Mouse (Mus musculus): ENCODE results near the gene Neto2. TPM values are rescaled to one million over a fixed set of nuclear protein-coding genes. Genes with fewer than 3 reads are reported as not detected.
"Not testable (repeated sequence)": the region's sequence is repeated elsewhere in the genome, so short reads cannot be mapped to it uniquely, and the experiment has no call there.

Gene Neto2
- total and polyA plus RNA-seq, 3 experiments, result not detected

DNA sequence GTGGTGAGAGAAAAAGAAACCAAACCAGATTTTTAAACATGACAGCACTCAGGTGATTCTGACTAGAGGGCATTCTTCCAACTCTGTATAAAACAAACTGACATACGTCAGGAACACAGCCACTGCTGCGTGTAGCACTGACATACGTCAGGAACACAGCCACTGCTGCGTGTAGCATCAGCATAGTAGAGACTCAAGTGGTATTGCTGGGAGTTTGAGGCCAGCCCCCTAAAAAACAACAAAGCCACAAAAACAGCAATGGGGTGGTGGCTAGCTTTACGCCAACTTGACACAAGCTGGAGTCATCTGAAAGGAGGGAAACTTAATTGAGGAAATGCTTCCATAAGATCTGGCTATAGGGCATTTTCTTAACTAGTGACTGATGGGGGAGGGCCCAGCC lies 77.5 kb downstream of the Neto2 start:
- dilution Hi-C loops (cut with MboI; ENCODE audit: extremely low pct_ligation_motif_present, extremely low pct_unique_long_range_greater_than_20kb, low sequenced_read_pairs) (no loop called here), in situ Hi-C loops (cut with MboI; ENCODE audit: low pct_ligation_motif_present, low pct_unique_long_range_greater_than_20kb, low sequenced_read_pairs) (no loop called here)
- H3K36me3 ChIP-seq (replicated peaks in 1 of 2; ENCODE audit: control insufficient read depth in 1 of 2, insufficient read depth in 1 of 2, low read length in 1 of 2), result no peaks in the 10 kb centered on the region
- DNase-seq (ENCODE audit: extremely low read depth), result no peak
- peaks cover 0 to 5% of the 10 kb centered on the region in 2 experiments; a peak in 1 of 4 replicates for H3K4me1 ChIP-seq (ENCODE audit: control insufficient read depth in 1 of 2, insufficient read depth in 2 of 2)
- no peaks in the 10 kb centered on the region for H3K27me3 ChIP-seq (replicated peaks)
- no peaks in the 10 kb centered on the region for H3K79me2 ChIP-seq (replicated peaks; ENCODE audit: control insufficient read depth, extremely low read depth, insufficient read depth, poor library complexity, severe bottlenecking)
- no peaks in the 10 kb centered on the region for H3K9me3 ChIP-seq (replicated peaks; ENCODE audit: low read length)
- H3K4me2 ChIP-seq (ENCODE audit: insufficient read depth, low read depth, poor library complexity, severe bottlenecking), result no peak overlapping the region
- TF ChIP-seq PAX5 (IDR thresholded peaks at IDR 0.05; ENCODE audit: low read length), result no peak
- no peak for TF ChIP-seq CTCF (conservative IDR thresholded peaks at IDR 0.05 in 1 of 2, IDR thresholded peaks at IDR 0.05 in 1 of 2; ENCODE audit: low read depth in 2 of 2, low read length in 2 of 2)
- no peak for TF ChIP-seq IRF4 (IDR thresholded peaks at IDR 0.05; ENCODE audit: low read depth, low read length)
- TF ChIP-seq POLR2AphosphoS2 (IDR thresholded peaks at IDR 0.05; ENCODE audit: low read depth, low read length), result no peak
- no peak overlapping the region for H3K27ac ChIP-seq (ENCODE audit: insufficient read depth, low read depth)
- H3K4me3 ChIP-seq (replicated peaks in 1 of 3; ENCODE audit: low read depth in 2 of 3, low read length in 2 of 3, poor library complexity in 1 of 3), result no peak overlapping the region
- H3K9ac ChIP-seq (ENCODE audit: insufficient read depth, low read depth), result no peak overlapping the region

DNA sequence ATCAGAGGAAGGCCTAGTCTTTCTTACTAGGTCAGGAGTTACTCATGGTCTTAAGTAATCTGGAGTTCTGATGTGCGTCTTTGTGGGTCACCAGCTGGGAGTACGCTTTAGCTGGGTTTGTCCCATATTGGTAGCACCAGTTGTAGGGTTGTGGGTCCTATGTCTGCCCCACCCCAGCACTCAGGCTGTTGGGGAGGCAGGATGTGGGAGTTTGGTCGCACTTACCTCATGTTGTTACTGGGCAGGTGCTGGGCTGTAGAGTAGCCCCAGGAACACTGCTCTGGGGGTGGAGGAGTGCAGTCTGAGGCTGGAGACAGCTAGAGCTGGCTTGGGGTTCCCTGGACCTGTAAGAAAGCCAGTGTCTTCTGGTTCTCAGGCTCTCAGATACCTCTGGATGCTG lies 81.9 kb downstream of the Neto2 start:
- TF ChIP-seq TCF12 (IDR thresholded peaks at IDR 0.05; ENCODE audit: low read depth, low read length), result no peak
- no peaks in the 10 kb centered on the region for H3K27me3 ChIP-seq (replicated peaks)
- H3K4me2 ChIP-seq (ENCODE audit: insufficient read depth, low read depth, poor library complexity, severe bottlenecking), result no peak overlapping the region
- no peak overlapping the region for H3K27ac ChIP-seq (ENCODE audit: insufficient read depth, low read depth)
- no peaks in the 10 kb centered on the region for H3K79me2 ChIP-seq (replicated peaks; ENCODE audit: control insufficient read depth, extremely low read depth, insufficient read depth, poor library complexity, severe bottlenecking)
- H3K4me3 ChIP-seq (replicated peaks in 1 of 3; ENCODE audit: low read depth in 2 of 3, low read length in 2 of 3, poor library complexity in 1 of 3), result no peak overlapping the region
- H3K9ac ChIP-seq (ENCODE audit: insufficient read depth, low read depth), result no peak overlapping the region
- H3K9me3 ChIP-seq (replicated peaks; ENCODE audit: low read length), result peaks cover 7% of the 10 kb centered on the region
- dilution Hi-C loops (cut with MboI; ENCODE audit: extremely low pct_ligation_motif_present, extremely low pct_unique_long_range_greater_than_20kb, low sequenced_read_pairs), result no loop called here
- peaks cover 0 to 6% of the 10 kb centered on the region in 2 experiments; a peak in 1 of 4 replicates for H3K4me1 ChIP-seq (ENCODE audit: control insufficient read depth in 1 of 2, insufficient read depth in 2 of 2)
- no peaks in the 10 kb centered on the region for H3K36me3 ChIP-seq (replicated peaks in 1 of 2; ENCODE audit: control insufficient read depth in 1 of 2, insufficient read depth in 1 of 2, low read length in 1 of 2)
- in situ Hi-C loops (cut with MboI; ENCODE audit: low pct_ligation_motif_present, low pct_unique_long_range_greater_than_20kb, low sequenced_read_pairs), result no loop called here
- no peak for DNase-seq (ENCODE audit: extremely low read depth)

DNA sequence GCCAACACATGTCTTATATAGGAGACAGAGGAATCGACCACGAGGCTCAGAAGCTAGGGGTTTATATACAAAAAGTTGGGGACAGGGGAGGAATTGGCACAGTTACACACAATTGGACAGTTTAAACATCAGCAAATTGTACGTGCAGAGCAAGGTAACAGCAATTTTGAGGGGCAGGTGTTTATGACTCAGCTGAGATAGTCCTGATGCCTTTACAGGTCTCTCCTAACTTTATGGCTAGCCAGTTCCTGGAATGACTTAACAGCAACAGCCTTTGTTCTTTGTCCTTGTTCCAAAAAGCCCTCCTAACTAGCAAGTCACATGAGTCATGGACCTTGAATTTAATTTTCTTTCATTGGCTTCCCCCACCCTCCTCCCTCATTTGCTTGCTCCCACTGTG lies 83.6 kb downstream of the Neto2 start:
- H3K4me1 ChIP-seq (ENCODE audit: control insufficient read depth in 1 of 2, insufficient read depth in 2 of 2); DNase-seq (ENCODE audit: extremely low read depth); H3K79me2 ChIP-seq (replicated peaks; ENCODE audit: control insufficient read depth, extremely low read depth, insufficient read depth, poor library complexity, severe bottlenecking); H3K27me3 ChIP-seq (replicated peaks); H3K27ac ChIP-seq (ENCODE audit: insufficient read depth, low read depth); H3K9ac ChIP-seq (ENCODE audit: insufficient read depth, low read depth); dilution Hi-C loops (cut with MboI; ENCODE audit: extremely low pct_ligation_motif_present, extremely low pct_unique_long_range_greater_than_20kb, low sequenced_read_pairs); H3K4me3 ChIP-seq (replicated peaks in 1 of 3; ENCODE audit: low read depth in 2 of 3, low read length in 2 of 3, poor library complexity in 1 of 3); in situ Hi-C loops (cut with MboI; ENCODE audit: low pct_ligation_motif_present, low pct_unique_long_range_greater_than_20kb, low sequenced_read_pairs); H3K36me3 ChIP-seq (replicated peaks in 1 of 2; ENCODE audit: control insufficient read depth in 1 of 2, insufficient read depth in 1 of 2, low read length in 1 of 2); H3K4me2 ChIP-seq (ENCODE audit: insufficient read depth, low read depth, poor library complexity, severe bottlenecking); H3K9me3 ChIP-seq (replicated peaks; ENCODE audit: low read length): not testable (repeated sequence)

DNA sequence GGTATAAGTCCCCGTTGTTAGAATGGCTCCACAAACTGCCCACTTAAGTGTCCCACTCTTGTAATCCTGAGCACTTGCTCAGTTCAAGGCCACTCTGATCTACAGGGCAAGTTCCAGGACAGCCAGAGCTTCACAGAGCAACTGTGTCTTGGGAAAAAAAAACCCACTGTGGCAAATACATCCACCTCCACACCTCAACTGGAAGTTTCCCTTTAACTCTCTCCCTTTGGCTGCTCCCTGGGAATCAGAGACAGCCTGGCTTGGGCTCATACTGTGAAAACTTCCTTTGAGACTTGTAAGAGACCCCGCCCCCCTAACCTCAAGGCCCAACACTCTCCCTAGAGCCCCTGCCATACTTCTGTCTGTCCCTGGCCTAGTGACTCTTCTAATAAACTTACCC lies 91.9 kb downstream of the Neto2 start:
- dilution Hi-C loops (cut with MboI; ENCODE audit: extremely low pct_ligation_motif_present, extremely low pct_unique_long_range_greater_than_20kb, low sequenced_read_pairs) (no loop called here), in situ Hi-C loops (cut with MboI; ENCODE audit: low pct_ligation_motif_present, low pct_unique_long_range_greater_than_20kb, low sequenced_read_pairs) (no loop called here)
- H3K79me2 ChIP-seq (replicated peaks; ENCODE audit: control insufficient read depth, extremely low read depth, insufficient read depth, poor library complexity, severe bottlenecking), result no peaks in the 10 kb centered on the region
- H3K9ac ChIP-seq (ENCODE audit: insufficient read depth, low read depth), result no peak overlapping the region
- H3K4me1 ChIP-seq (ENCODE audit: control insufficient read depth in 1 of 2, insufficient read depth in 2 of 2), result peaks cover 0 to 10% of the 10 kb centered on the region in 2 experiments; a peak in 2 of 4 replicates
- no peak overlapping the region for H3K4me3 ChIP-seq (replicated peaks in 1 of 3; ENCODE audit: low read depth in 2 of 3, low read length in 2 of 3, poor library complexity in 1 of 3)
- no peaks in the 10 kb centered on the region for H3K36me3 ChIP-seq (replicated peaks in 1 of 2; ENCODE audit: control insufficient read depth in 1 of 2, insufficient read depth in 1 of 2, low read length in 1 of 2)
- no peak overlapping the region for H3K27ac ChIP-seq (ENCODE audit: insufficient read depth, low read depth)
- no peak overlapping the region for H3K4me2 ChIP-seq (ENCODE audit: insufficient read depth, low read depth, poor library complexity, severe bottlenecking)
- DNase-seq (ENCODE audit: extremely low read depth), result no peak
- H3K27me3 ChIP-seq (replicated peaks), result no peaks in the 10 kb centered on the region
- TF ChIP-seq PAX5 (IDR thresholded peaks at IDR 0.05; ENCODE audit: low read length) (no peak), MAX (IDR thresholded peaks at IDR 0.05; ENCODE audit: low read length) (no peak), CTCF (conservative IDR thresholded peaks at IDR 0.05 in 1 of 2, IDR thresholded peaks at IDR 0.05 in 1 of 2; ENCODE audit: low read depth in 2 of 2, low read length in 2 of 2) (no peak), KAT2A (IDR thresholded peaks at IDR 0.05; ENCODE audit: insufficient replicate concordance, low read length) (no peak), ZC3H11A (IDR thresholded peaks at IDR 0.05; ENCODE audit: low read depth, low read length) (no peak), ETS1 (conservative IDR thresholded peaks at IDR 0.05; ENCODE audit: low read depth, low read length) (no peak), SIN3A (IDR thresholded peaks at IDR 0.05; ENCODE audit: low read length) (no peak), MYC (IDR thresholded peaks at IDR 0.05; ENCODE audit: low read depth, low read length) (no peak), JUND (conservative IDR thresholded peaks at IDR 0.05; ENCODE audit: low read depth, low read length) (no peak), MAZ (IDR thresholded peaks at IDR 0.05; ENCODE audit: low read depth, low read length) (no peak), TCF12 (IDR thresholded peaks at IDR 0.05; ENCODE audit: low read depth, low read length) (no peak), IRF4 (IDR thresholded peaks at IDR 0.05; ENCODE audit: low read depth, low read length) (no peak), ZKSCAN1 (IDR thresholded peaks at IDR 0.05; ENCODE audit: borderline replicate concordance, low read depth, low read length) (no peak), UBTF (IDR thresholded peaks at IDR 0.05; ENCODE audit: low read depth, low read length) (no peak), JUN (IDR thresholded peaks at IDR 0.05; ENCODE audit: insufficient read depth, low read depth, low read length) (no peak), MEF2A (IDR thresholded peaks at IDR 0.05; ENCODE audit: borderline replicate concordance, low read depth, low read length) (no peak)
- no peaks in the 10 kb centered on the region for H3K9me3 ChIP-seq (replicated peaks; ENCODE audit: low read length)

All from CH12.LX (cell line).